Mouse (Mus musculus): Measurements from ENCODE around the gene Chpf2. TPM values are rescaled to one million over a fixed set of nuclear protein-coding genes. Genes with fewer than 3 reads are reported as not detected.

Chpf2 gene
- polyA plus RNA-seq, 1 experiment = 55.1 TPM

GRCm38 (mm10) chr5:24596519-24597171 lies 10.1 kb downstream of the Chpf2 start:
- H3K4me1 ChIP-seq (ENCODE audit: control insufficient read depth, insufficient read depth, low read length) = peaks cover 14% of the 10 kb centered on the region
- peak overlapping the region; percentile 88 for H3K27ac ChIP-seq (ENCODE audit: insufficient read depth, low read length)
- TF ChIP-seq POLR2A (IDR thresholded peaks at IDR 0.05; ENCODE audit: extremely low read depth, insufficient read depth, low read length) (peak; percentile 41; the same call in 1 of the 2 replicates), CTCF (IDR thresholded peaks at IDR 0.05; ENCODE audit: extremely low read depth, insufficient read depth, low read length) (no peak)
- 0 out of 2 replicates have a peak overlapping the region, but pooled peaks have one; percentile 1 for H3K4me3 ChIP-seq (ENCODE audit: insufficient read depth, low read length)

- Histone ChIP-seq H3K27ac (ENCODE audit: insufficient read depth, low read length) (peak overlapping the region; percentile 88), H3K4me1 (ENCODE audit: control insufficient read depth, insufficient read depth, low read length) (peaks cover 14% of the 10 kb centered on the region), H3K4me3 (ENCODE audit: insufficient read depth, low read length) (peak overlapping the region; percentile 1; the same call in 1 of the 2 replicates)
- TF ChIP-seq POLR2A (IDR thresholded peaks at IDR 0.05; ENCODE audit: extremely low read depth, insufficient read depth, low read length) = no peak
- TF ChIP-seq CTCF (IDR thresholded peaks at IDR 0.05; ENCODE audit: extremely low read depth, insufficient read depth, low read length) = peak; percentile 58; the same call in 1 of the 2 replicates
Measured at GRCm38 (mm10) chr5:24597221-24597728, 10.7 kb downstream of the Chpf2 start.

GRCm38 (mm10) chr5:24597901-24598569 lies 11.5 kb downstream of the Chpf2 start:
- Histone ChIP-seq H3K4me3 (ENCODE audit: insufficient read depth, low read length) (peak overlapping the region; percentile 27), H3K27ac (ENCODE audit: insufficient read depth, low read length) (peak overlapping the region; percentile 5; the same call in 1 of the 2 replicates), H3K4me1 (ENCODE audit: control insufficient read depth, insufficient read depth, low read length) (peaks cover 14% of the 10 kb centered on the region)
- TF ChIP-seq CTCF (IDR thresholded peaks at IDR 0.05; ENCODE audit: extremely low read depth, insufficient read depth, low read length) (no peak), POLR2A (IDR thresholded peaks at IDR 0.05; ENCODE audit: extremely low read depth, insufficient read depth, low read length) (no peak)

GRCm38 (mm10) chr5:24598570-24599006 lies 12.0 kb downstream of the Chpf2 start:
- Histone ChIP-seq H3K4me1 (ENCODE audit: control insufficient read depth, insufficient read depth, low read length) (peaks cover 14% of the 10 kb centered on the region), H3K27ac (ENCODE audit: insufficient read depth, low read length) (peak overlapping the region; percentile 5; the same call in 1 of the 2 replicates)
- no peak for TF ChIP-seq POLR2A (IDR thresholded peaks at IDR 0.05; ENCODE audit: extremely low read depth, insufficient read depth, low read length)
- TF ChIP-seq CTCF (IDR thresholded peaks at IDR 0.05; ENCODE audit: extremely low read depth, insufficient read depth, low read length) = no peak

GRCm38 (mm10) chr5:24599137-24599536 lies 12.6 kb downstream of the Chpf2 start:
- TF ChIP-seq CTCF (IDR thresholded peaks at IDR 0.05; ENCODE audit: extremely low read depth, insufficient read depth, low read length) (no peak), POLR2A (IDR thresholded peaks at IDR 0.05; ENCODE audit: extremely low read depth, insufficient read depth, low read length) (no peak)
- Histone ChIP-seq H3K4me3 (ENCODE audit: insufficient read depth, low read length) (0 out of 2 replicates have a peak overlapping the region, but pooled peaks have one; percentile 27), H3K27ac (ENCODE audit: insufficient read depth, low read length) (no peak overlapping the region), H3K4me1 (ENCODE audit: control insufficient read depth, insufficient read depth, low read length) (peaks cover 14% of the 10 kb centered on the region)

More at GRCm38 (mm10) chr5:24598570-24599006, 12.0 kb downstream of the Chpf2 start:
- peak overlapping the region; percentile 27; the same call in 1 of the 2 replicates for H3K4me3 ChIP-seq (ENCODE audit: insufficient read depth, low read length)

- H3K4me3 ChIP-seq (ENCODE audit: insufficient read depth, low read length) = no peak overlapping the region
- H3K27ac ChIP-seq (ENCODE audit: insufficient read depth, low read length) = no peak overlapping the region
- TF ChIP-seq CTCF (IDR thresholded peaks at IDR 0.05; ENCODE audit: extremely low read depth, insufficient read depth, low read length) = no peak
- H3K4me1 ChIP-seq (ENCODE audit: control insufficient read depth, insufficient read depth, low read length) = peaks cover 14% of the 10 kb centered on the region
Measured at GRCm38 (mm10) chr5:24600236-24600635, 13.7 kb downstream of the Chpf2 start.

- Histone ChIP-seq H3K4me3 (ENCODE audit: insufficient read depth, low read length) (peak overlapping the region; percentile 35), H3K4me1 (ENCODE audit: control insufficient read depth, insufficient read depth, low read length) (peaks cover 13% of the 10 kb centered on the region), H3K27ac (ENCODE audit: insufficient read depth, low read length) (peak overlapping the region; percentile 54; the same call in 1 of the 2 replicates)
- no peak for TF ChIP-seq POLR2A (IDR thresholded peaks at IDR 0.05; ENCODE audit: extremely low read depth, insufficient read depth, low read length)
Measured at GRCm38 (mm10) chr5:24601071-24601835, 14.7 kb downstream of the Chpf2 start.

- peak; percentile 55; the same call in 1 of the 2 replicates for TF ChIP-seq POLR2A (IDR thresholded peaks at IDR 0.05; ENCODE audit: extremely low read depth, insufficient read depth, low read length)
- no peak for TF ChIP-seq CTCF (IDR thresholded peaks at IDR 0.05; ENCODE audit: extremely low read depth, insufficient read depth, low read length)
- H3K4me3 ChIP-seq (ENCODE audit: insufficient read depth, low read length) = peak overlapping the region; percentile 35
- H3K4me1 ChIP-seq (ENCODE audit: control insufficient read depth, insufficient read depth, low read length) = peaks cover 10% of the 10 kb centered on the region
- peak overlapping the region; percentile 57 for H3K27ac ChIP-seq (ENCODE audit: insufficient read depth, low read length)
Measured at GRCm38 (mm10) chr5:24601911-24602750, 15.6 kb downstream of the Chpf2 start.

Measured in cortical plate, adult 2 months (tissue).